Mouse (Mus musculus) embryonic fibroblast, embryonic 13.5 days (primary cell): ENCODE results near the gene Tor1aip1. TPM values are rescaled to one million over a fixed set of nuclear protein-coding genes. Genes with fewer than 3 reads are reported as not detected.
A peak's percentile ranks its signal among the peaks of the same experiment; 100 is the strongest.

Experiments
- H3K27ac ChIP-seq: 2 replicates; pipeline ENCODE4 v1.5.1; 2012; ENCODE audit warnings: low read length, control low read depth, inconsistent platforms; ENCODE audit not compliant: insufficient read depth
- H3K4me1 ChIP-seq: 2 replicates; pipeline ENCODE4 v1.6.1; 2011; ENCODE audit warnings: low read length; ENCODE audit not compliant: control insufficient read depth, insufficient read depth
- H3K4me3 ChIP-seq: 2 replicates; pipeline ENCODE4 v1.5.1; 2011; ENCODE audit warnings: mild to moderate bottlenecking, control low read depth, low read length; ENCODE audit not compliant: insufficient read depth
- CTCF ChIP-seq: IDR thresholded peaks from 2 replicates; pipeline ENCODE4 v1.5.1; 2011; ENCODE audit warnings: mild to moderate bottlenecking, control low read depth, low read length, moderate library complexity, borderline replicate concordance; ENCODE audit not compliant: insufficient read depth
- POLR2A ChIP-seq: IDR thresholded peaks from 2 replicates; pipeline ENCODE4 v1.6.1; 2011; ENCODE audit warnings: low read depth, mild to moderate bottlenecking, control low read depth, low read length, moderate library complexity
- polyA plus RNA-seq: library from polyadenylated mRNA; stranded (reverse); fragments of >200 nt; gene quantifications from 2 replicates; pipeline ENCODE4 v1.2.4, GENCODE M21; 2011; ENCODE audit warnings: low read depth; ENCODE audit not compliant: missing spikeins, insufficient read length

Tor1aip1 gene
- polyA plus RNA-seq, 1 experiment = 77.9 TPM

DNA sequence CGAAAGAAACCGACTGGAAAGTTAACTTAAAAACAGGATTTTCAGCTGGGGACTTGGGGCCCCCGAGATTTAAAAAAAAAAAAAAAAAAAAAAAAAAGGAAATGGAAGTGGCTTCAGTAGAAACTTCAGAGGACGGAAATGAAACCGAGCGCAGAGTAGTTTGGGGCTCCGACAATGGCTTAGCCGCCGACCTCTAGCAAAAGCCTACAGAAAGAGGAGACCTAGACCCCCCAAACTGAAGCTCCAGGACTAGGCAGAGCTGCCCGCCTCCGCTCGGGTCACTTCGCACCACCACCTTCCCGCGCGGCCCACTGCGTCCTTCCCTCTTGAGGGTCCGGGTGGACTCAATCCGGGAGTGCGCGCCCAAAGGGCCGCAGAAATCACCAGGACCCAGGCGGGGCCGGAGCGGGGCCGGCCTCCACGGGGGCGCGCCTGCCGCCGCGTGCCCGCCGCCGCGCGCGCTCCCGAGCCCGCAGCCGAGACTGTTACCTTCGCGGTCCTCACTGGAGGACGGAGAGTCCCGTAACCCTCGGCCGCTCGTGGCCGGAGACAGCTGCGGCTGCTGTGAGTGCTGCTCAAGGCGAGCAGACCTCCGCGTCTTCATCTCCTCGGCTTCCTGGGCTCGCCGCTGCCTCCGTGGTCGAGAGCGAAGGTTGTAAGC lies 881 bp downstream of the Tor1aip1 start, which contains the start of gene Tor1aip2:
Gene Tor1aip2 (plus strand): TSS at position 135 of the 661 bp plus-strand sequence.
- TF ChIP-seq POLR2A (peak; percentile 77), CTCF (no peak)
- Histone ChIP-seq H3K27ac (peak within 1 kb of the TSS; percentile 97), H3K4me3 (peak within 1 kb of the TSS; percentile 78), H3K4me1 (no peaks in the 10 kb centered on the region)

- Histone ChIP-seq H3K4me3 (peak overlapping the region; percentile 78), H3K27ac (no peak overlapping the region), H3K4me1 (no peaks in the 10 kb centered on the region)
- TF ChIP-seq POLR2A (no peak), CTCF (no peak)
Observed at GRCm38 (mm10) chr1:156034661-156035060, 1.6 kb downstream of the Tor1aip1 start.

- no peaks in the 10 kb centered on the region for H3K4me1 ChIP-seq
- TF ChIP-seq POLR2A (no peak), CTCF (no peak)
- no peak overlapping the region for H3K4me3 ChIP-seq
- H3K27ac ChIP-seq = no peak overlapping the region
Observed at GRCm38 (mm10) chr1:156033921-156034320, 2.4 kb downstream of the Tor1aip1 start.

- no peak overlapping the region for H3K27ac ChIP-seq
- TF ChIP-seq POLR2A (no peak), CTCF (no peak)
- H3K4me3 ChIP-seq = no peak overlapping the region
- peaks cover 4% of the 10 kb centered on the region for H3K4me1 ChIP-seq
Observed at GRCm38 (mm10) chr1:156028340-156028975, 7.8 kb downstream of the Tor1aip1 start.

DNA sequence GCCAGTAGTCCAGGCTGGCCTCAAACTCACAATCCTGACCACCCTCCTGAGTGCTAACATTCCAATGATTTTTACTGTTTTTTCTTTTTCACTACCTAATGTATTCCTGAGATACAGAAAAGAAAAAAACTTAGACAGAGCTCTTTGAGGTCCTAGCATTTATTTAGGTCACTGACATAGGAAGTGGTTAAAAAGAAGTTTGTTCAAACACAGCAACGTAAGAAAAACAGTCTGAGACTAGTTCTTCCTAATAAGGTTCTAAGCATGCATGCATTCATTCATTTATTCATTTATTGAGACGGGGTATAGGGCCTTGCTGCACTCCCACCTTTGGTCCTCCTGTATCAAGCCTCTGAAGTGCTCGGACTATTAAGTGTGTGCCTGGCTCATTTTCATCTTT lies 8.4 kb downstream of the Tor1aip1 start:
- H3K4me3 ChIP-seq = no peak overlapping the region

DNA sequence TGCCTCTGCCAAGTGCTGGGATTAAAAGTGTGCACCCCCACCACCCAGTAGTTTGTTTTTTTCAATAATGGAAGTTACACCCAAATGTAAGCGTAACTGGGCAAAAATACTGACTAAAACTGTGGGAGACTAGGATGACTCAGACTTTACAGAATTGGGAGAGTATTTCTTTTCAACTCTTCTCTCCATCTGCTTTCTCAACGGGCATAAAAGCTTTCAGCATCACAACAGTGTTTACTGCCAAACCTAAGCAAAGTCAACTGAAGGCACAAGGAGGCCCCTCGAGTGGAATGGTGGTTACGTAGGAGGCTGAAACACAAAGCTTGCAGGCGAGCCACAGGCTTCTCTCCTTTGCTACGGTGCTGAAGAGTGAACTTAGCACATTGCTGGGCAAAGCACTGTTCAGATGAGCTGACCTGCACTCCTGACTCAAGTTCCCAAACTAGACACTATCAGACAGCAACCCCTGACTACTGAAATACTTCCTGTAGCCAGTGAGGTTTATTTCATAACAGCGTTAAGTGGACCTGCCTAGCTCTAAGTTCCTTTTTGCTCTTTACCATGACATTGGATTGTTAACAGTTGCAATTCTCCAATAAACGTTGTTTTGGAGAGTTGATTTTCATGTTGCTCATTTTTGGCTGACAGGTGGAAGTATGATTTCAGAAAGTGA lies 11.3 kb downstream of the Tor1aip1 start:
- no peak overlapping the region for H3K27ac ChIP-seq
- no peak overlapping the region for H3K4me3 ChIP-seq
- TF ChIP-seq CTCF = no peak
- TF ChIP-seq POLR2A = no peak
- H3K4me1 ChIP-seq = peaks cover 4% of the 10 kb centered on the region

More for the DNA sequence above, 8.4 kb downstream of the Tor1aip1 start:
- TF ChIP-seq POLR2A (no peak), CTCF (no peak)
- H3K4me1 ChIP-seq = peaks cover 4% of the 10 kb centered on the region
- H3K27ac ChIP-seq = no peak overlapping the region

- H3K4me3 ChIP-seq = no peak overlapping the region
- TF ChIP-seq POLR2A (no peak), CTCF (no peak)
- peaks cover 4% of the 10 kb centered on the region for H3K4me1 ChIP-seq
- no peak overlapping the region for H3K27ac ChIP-seq
Observed at GRCm38 (mm10) chr1:156020402-156020801, 15.9 kb downstream of the Tor1aip1 start.

- Histone ChIP-seq H3K27ac (no peak overlapping the region), H3K4me3 (no peak overlapping the region), H3K4me1 (peaks cover under 1% of the 10 kb centered on the region; the same call in 1 of the 2 replicates)
- TF ChIP-seq CTCF (no peak), POLR2A (no peak)
Observed at GRCm38 (mm10) chr1:156019800-156020199, 16.5 kb downstream of the Tor1aip1 start.

DNA sequence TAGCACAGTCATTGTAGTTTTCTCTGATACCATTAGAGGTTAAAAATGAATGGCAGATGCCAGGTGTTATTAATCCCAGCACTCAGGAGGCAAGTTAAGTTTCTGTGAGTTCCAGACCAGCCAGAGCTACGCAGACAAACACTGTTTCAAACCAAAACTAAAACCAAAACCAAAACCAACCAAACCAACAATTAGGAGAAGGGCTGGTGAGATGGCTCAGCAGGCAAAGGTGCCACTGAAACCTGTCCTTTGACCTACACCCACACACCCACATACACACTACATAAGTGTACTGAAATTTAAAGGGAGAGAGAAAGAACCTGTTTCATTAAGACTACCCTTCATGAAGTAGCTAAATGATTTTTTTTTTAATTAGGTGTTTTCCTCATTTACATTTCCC lies 27.3 kb downstream of the Tor1aip1 start:
- H3K4me3 ChIP-seq = no peak overlapping the region
- no peak for TF ChIP-seq POLR2A
- TF ChIP-seq CTCF = no peak
- no peak overlapping the region for H3K27ac ChIP-seq
- H3K4me1 ChIP-seq = no peaks in the 10 kb centered on the region

- Histone ChIP-seq H3K4me3 (no peak overlapping the region), H3K4me1 (no peaks in the 10 kb centered on the region), H3K27ac (no peak overlapping the region)
- no peak for TF ChIP-seq POLR2A
- no peak for TF ChIP-seq CTCF
Observed at GRCm38 (mm10) chr1:156005906-156006305, 30.4 kb downstream of the Tor1aip1 start.
